Mouse (Mus musculus) bone marrow macrophage, adult 2 months (primary cell): ENCODE measurements at regions not wholly inside any gene's neighbourhood (a gene's known extent, or its start where the extent isn't known, plus 50 kb on each side); places are given as distances from the start of the nearest gene placed in this dataset.

Experiments
- CTCF ChIP-seq: IDR thresholded peaks from 2 replicates; pipeline ENCODE4 v1.5.1; 2012; ENCODE audit warnings: low read depth, mild to moderate bottlenecking, low read length, moderate library complexity
- POLR2A ChIP-seq: IDR thresholded peaks from 2 replicates; pipeline ENCODE4 v1.6.1; 2012; ENCODE audit warnings: mild to moderate bottlenecking, low read depth, low read length, borderline replicate concordance

DNA sequence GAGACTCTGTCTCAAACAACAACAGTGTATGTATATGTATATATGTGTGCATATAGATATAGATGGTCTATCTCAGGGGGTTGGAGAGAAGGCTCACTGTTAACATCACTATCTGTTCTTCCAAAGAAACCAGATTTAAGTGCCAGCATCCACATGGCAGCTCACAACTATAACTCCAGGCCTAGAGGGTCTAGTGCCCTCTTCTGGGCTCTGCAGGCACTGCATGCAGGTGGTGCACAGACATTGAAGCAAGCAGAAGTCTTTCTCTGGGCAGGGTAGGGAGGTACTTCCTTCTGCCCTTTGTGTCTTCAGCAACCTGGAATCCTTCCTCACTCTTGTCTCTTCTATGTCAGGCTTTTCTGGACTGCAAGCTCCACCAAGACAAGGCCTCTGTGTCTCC is 50.1 kb upstream of the Gm11733 start:
- TF ChIP-seq CTCF (no peak), POLR2A (no peak)
